Mouse (Mus musculus) lung, adult 2 months (tissue): ENCODE measurements around the gene Naa50.

Experiments
- CTCF ChIP-seq: fragments of 200-500 bp; IDR thresholded peaks from 2 replicates; pipeline ENCODE4 v1.5.1; 2011; ENCODE audit warnings: mild to moderate bottlenecking, low read length, control low read depth; ENCODE audit not compliant: insufficient read depth
- POLR2A ChIP-seq: fragments of 200-500 bp; IDR thresholded peaks from 2 replicates; pipeline ENCODE4 v1.6.1; 2011; ENCODE audit warnings: low read depth, mild to moderate bottlenecking, control low read depth, low read length, borderline replicate concordance; ENCODE audit errors: extremely low read depth

DNA sequence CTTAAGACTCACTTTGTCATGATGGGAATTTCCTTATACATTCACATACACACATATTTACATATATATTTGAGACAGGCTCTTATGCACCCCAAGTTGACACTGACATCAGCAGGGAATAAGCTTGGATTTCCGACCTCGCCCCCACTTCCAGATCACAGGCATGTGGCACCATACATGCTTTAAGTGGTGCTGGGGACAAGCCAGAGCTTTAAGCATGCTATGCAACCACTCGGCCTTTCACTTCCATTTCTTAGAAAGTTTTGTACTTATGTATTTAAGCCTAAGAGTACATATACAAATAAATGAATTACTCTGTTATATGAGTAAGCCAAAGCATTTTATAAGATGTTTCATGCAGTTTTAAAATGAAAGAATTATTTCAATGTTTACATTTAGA lies 6.4 kb upstream of the Naa50 start:
- no peak for TF ChIP-seq POLR2A
- no peak for TF ChIP-seq CTCF
